Mouse (Mus musculus) liver, embryonic 16.5 days (tissue): ENCODE data around the gene Olfr1132. TPM values are rescaled to one million over a fixed set of nuclear protein-coding genes. Genes with fewer than 3 reads are reported as not detected.
"Not testable (repeated sequence)": the region's sequence is repeated elsewhere in the genome, so short reads cannot be mapped to it uniquely, and the experiment has no call there.

ENCODE experiments used
- ATAC-seq: fragments of 200-750 bp; cut with Nextera tagmentation; 2 replicates; pipeline ENCODE4 v1.8.0; 2017; ENCODE audit warnings: low read depth, mild to moderate bottlenecking, moderate number of reproducible peaks, moderate library complexity
- H3K27ac ChIP-seq: fragments of 300-500 bp; sonication (generic); 2 replicates; pipeline ENCODE4 v1.5.1; 2014; ENCODE audit warnings: mild to moderate bottlenecking, low read length
- H3K27me3 ChIP-seq: fragments of 300-500 bp; sonication (generic); 2 replicates; pipeline ENCODE4 v1.6.1; 2014; ENCODE audit warnings: low read depth, low read length, mixed read lengths; ENCODE audit not compliant: control insufficient read depth, insufficient read depth
- H3K36me3 ChIP-seq: fragments of 300-500 bp; sonication (generic); 2 replicates; pipeline ENCODE4 v1.6.1; 2014; ENCODE audit warnings: mild to moderate bottlenecking; ENCODE audit not compliant: control insufficient read depth, insufficient read depth
- H3K4me1 ChIP-seq: fragments of 300-500 bp; sonication (generic); 2 replicates; pipeline ENCODE4 v1.6.1; 2014; ENCODE audit warnings: low read depth, low read length, mixed read lengths; ENCODE audit not compliant: control insufficient read depth
- H3K4me2 ChIP-seq: fragments of 300-500 bp; sonication (generic); 2 replicates; pipeline ENCODE4 v1.6.1; 2014; ENCODE audit warnings: low read depth, low read length, mixed read lengths
- H3K4me3 ChIP-seq: fragments of 300-500 bp; sonication (generic); 2 replicates; pipeline ENCODE4 v1.5.1; 2014; ENCODE audit warnings: low read depth, mild to moderate bottlenecking, low read length
- H3K9ac ChIP-seq: fragments of 300-500 bp; sonication (generic); 2 replicates; pipeline ENCODE4 v1.6.1; 2014; ENCODE audit warnings: low read depth, low read length
- H3K9me3 ChIP-seq: fragments of 300-500 bp; sonication (generic); replicated peaks from 2 replicates; pipeline ENCODE4 v1.6.1; 2016; ENCODE audit warnings: low read length; ENCODE audit not compliant: control insufficient read depth
- WGBS: fragments of 180-500 bp; shearing (Covaris S2); extraction: QIAGEN DNeasy Blood & Tissue Kit; methylation state at CpG from one replicate; pipeline ENCODE4 v1.1.7; 2014; ENCODE audit not compliant: insufficient replicate concordance; 5-methylcytosine and 5-hydroxymethylcytosine counted together
- polyA plus RNA-seq: library from polyadenylated mRNA; unstranded; fragments of >200 nt; fragmentation: Nextera tagmentation; extraction: Ambion mirVana; gene quantifications from 2 replicates; pipeline ENCODE4 v1.2.1, GENCODE M21; 2015

The Olfr1132 gene
- polyA plus RNA-seq: not detected in 2 replicates

- Histone ChIP-seq H3K4me2 (no peak within 1 kb of the TSS), H3K4me1 (no peaks in the 10 kb centered on the region), H3K9me3 (no peaks in the 10 kb centered on the region), H3K36me3 (no peaks in the 10 kb centered on the region), H3K9ac (no peak within 1 kb of the TSS), H3K4me3 (no peak within 1 kb of the TSS), H3K27me3 (no peaks in the 10 kb centered on the region), H3K27ac (no peak within 1 kb of the TSS)
- ATAC-seq: no peak
Measured at GRCm38 (mm10) chr2:87637435-87637834, at the start of gene Olfr1132. Olfr1132 (minus strand) TSS chr2:87637535.

DNA sequence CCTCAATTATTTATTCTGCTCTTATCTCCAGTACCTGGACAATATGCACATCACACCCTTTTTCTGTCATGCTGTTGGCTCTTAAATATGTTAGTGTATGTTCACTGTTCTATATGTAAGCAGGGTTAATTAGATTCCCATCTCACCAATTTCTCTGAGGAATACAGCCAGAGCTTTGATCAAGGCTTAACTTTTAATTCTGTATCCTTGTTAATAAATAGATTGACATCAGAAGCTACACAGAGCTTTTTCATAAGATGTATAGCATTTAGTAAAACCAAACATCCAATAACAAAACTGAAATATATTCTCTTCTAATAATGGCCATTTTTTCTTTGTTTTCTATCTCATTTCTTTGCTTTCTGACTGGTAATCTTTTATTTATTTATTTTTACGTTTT lies 36.2 kb upstream of the Olfr1132 start, which contains the start of gene Olfr1135:
Olfr1135 (minus strand) TSS at position 101 of the 400 bp plus-strand sequence.
- H3K4me2 ChIP-seq: no peak within 1 kb of the TSS
- 0% methylated on average over 1 of the region's 1 CpGs for WGBS
- no peaks in the 10 kb centered on the region for H3K36me3 ChIP-seq
- H3K27ac ChIP-seq: no peak within 1 kb of the TSS
- no peak within 1 kb of the TSS for H3K9ac ChIP-seq
- no peaks in the 10 kb centered on the region for H3K4me1 ChIP-seq
- H3K27me3 ChIP-seq: no peaks in the 10 kb centered on the region
- H3K9me3 ChIP-seq: no peaks in the 10 kb centered on the region
- no peak within 1 kb of the TSS for H3K4me3 ChIP-seq
- ATAC-seq: no peak

DNA sequence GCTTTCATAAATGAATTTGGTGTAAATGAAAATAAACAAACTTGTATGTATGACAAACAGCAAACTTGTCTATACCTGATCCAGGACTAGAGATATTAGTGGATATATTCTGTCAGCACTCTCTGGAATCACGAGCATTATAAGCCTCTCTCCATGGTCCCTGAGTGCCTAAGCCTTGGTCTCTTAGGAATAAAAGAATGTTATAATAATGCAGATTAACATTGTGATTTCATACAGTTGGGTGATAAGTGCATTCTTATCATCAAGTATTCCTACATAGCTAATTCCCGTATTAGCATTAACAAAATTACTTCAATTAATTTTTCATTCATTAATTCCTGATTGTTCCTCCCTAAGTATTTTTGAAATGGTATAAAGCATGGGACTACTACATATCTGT lies 21.0 kb upstream of the Olfr1132 start, which contains the start of gene Olfr1134:
Olfr1134 (minus strand) TSS at position 101 of the 400 bp plus-strand sequence.
- H3K9me3 ChIP-seq: no peaks in the 10 kb centered on the region
- no peak for ATAC-seq
- no peaks in the 10 kb centered on the region for H3K27me3 ChIP-seq
- H3K4me3 ChIP-seq: no peak within 1 kb of the TSS
- no peaks in the 10 kb centered on the region for H3K36me3 ChIP-seq
- H3K4me1 ChIP-seq: no peaks in the 10 kb centered on the region
- 60% methylated on average over 2 of the region's 2 CpGs for WGBS
- no peak within 1 kb of the TSS for H3K9ac ChIP-seq
- no peak within 1 kb of the TSS for H3K27ac ChIP-seq
- no peak within 1 kb of the TSS for H3K4me2 ChIP-seq

- H3K36me3 ChIP-seq: no peaks in the 10 kb centered on the region
- no peak for ATAC-seq
- no peak within 1 kb of the TSS for H3K9ac ChIP-seq
- no peaks in the 10 kb centered on the region for H3K4me1 ChIP-seq
- H3K27me3 ChIP-seq: no peaks in the 10 kb centered on the region
- H3K4me2 ChIP-seq: no peak within 1 kb of the TSS
- no peaks in the 10 kb centered on the region for H3K9me3 ChIP-seq
- no peak within 1 kb of the TSS for H3K27ac ChIP-seq
- no peak within 1 kb of the TSS for H3K4me3 ChIP-seq
Measured at GRCm38 (mm10) chr2:87647274-87647673, 9.9 kb upstream of the Olfr1132 start, which contains the start of gene Olfr1133. Olfr1133 (minus strand) TSS chr2:87647374.

GRCm38 (mm10) chr2:87642441-87642840 lies 5.1 kb upstream of the Olfr1132 start:
- Histone ChIP-seq H3K4me2 (no peak overlapping the region), H3K36me3 (no peaks in the 10 kb centered on the region), H3K9ac (no peak overlapping the region), H3K9me3 (no peaks in the 10 kb centered on the region), H3K27ac (no peak overlapping the region), H3K4me1 (no peaks in the 10 kb centered on the region), H3K27me3 (no peaks in the 10 kb centered on the region), H3K4me3 (no peak overlapping the region)
- ATAC-seq: no peak

- Histone ChIP-seq H3K4me2 (no peak within 1 kb of the TSS), H3K27me3 (no peaks in the 10 kb centered on the region), H3K9me3 (no peaks in the 10 kb centered on the region), H3K4me1 (no peaks in the 10 kb centered on the region), H3K4me3 (no peak within 1 kb of the TSS), H3K9ac (no peak within 1 kb of the TSS), H3K36me3 (no peaks in the 10 kb centered on the region), H3K27ac (no peak within 1 kb of the TSS)
- 46% methylated on average over 3 of the region's 3 CpGs for WGBS
- ATAC-seq: no peak
Measured at GRCm38 (mm10) chr2:87626804-87627203, 10.5 kb downstream of the Olfr1132 start, which contains the start of gene Olfr1131. Olfr1131 (plus strand) TSS chr2:87627104.

- H3K27ac ChIP-seq, H3K36me3 ChIP-seq, H3K4me3 ChIP-seq, ATAC-seq, H3K9me3 ChIP-seq, H3K4me2 ChIP-seq, H3K9ac ChIP-seq, H3K4me1 ChIP-seq, H3K27me3 ChIP-seq: not testable (repeated sequence)
Measured at GRCm38 (mm10) chr2:87605912-87606311, 31.4 kb downstream of the Olfr1132 start, which contains the start of gene Olfr1130. Olfr1130 (plus strand) TSS chr2:87606212.

Other genes starting within 250 kb of the Olfr1132 start
- gene Olfr1123, start 220.9 kb downstream of the Olfr1132 start, polyA plus RNA-seq: not detected in 2 replicates
- not detected in 2 replicates for gene Olfr1124, start 207.3 kb downstream of the Olfr1132 start, polyA plus RNA-seq
- not detected in 2 replicates for gene Olfr1126, start 183.6 kb downstream of the Olfr1132 start, polyA plus RNA-seq
- not detected in 2 replicates for gene Pramel7, start 140.4 kb downstream of the Olfr1132 start, polyA plus RNA-seq
- gene Pramel6, start 131.0 kb downstream of the Olfr1132 start, polyA plus RNA-seq: not detected in 2 replicates
- not detected in 2 replicates for gene Olfr153, start 105.7 kb downstream of the Olfr1132 start, polyA plus RNA-seq
- gene Olfr1128, start 92.0 kb downstream of the Olfr1132 start, polyA plus RNA-seq: not detected in 2 replicates
- gene Olfr1129, start 63.6 kb downstream of the Olfr1132 start, polyA plus RNA-seq: not detected in 2 replicates
- not detected in 2 replicates for gene Olfr1130, start 31.3 kb downstream of the Olfr1132 start, polyA plus RNA-seq
- not detected in 2 replicates for gene Olfr1131, start 10.4 kb downstream of the Olfr1132 start, polyA plus RNA-seq
- not detected in 2 replicates for gene Olfr1133, start 9.8 kb upstream of the Olfr1132 start, polyA plus RNA-seq
- gene Olfr1134, start 20.9 kb upstream of the Olfr1132 start, polyA plus RNA-seq: not detected in 2 replicates
- not detected in 2 replicates for gene Olfr1135, start 36.1 kb upstream of the Olfr1132 start, polyA plus RNA-seq
- not detected in 2 replicates for gene Olfr1136, start 56.4 kb upstream of the Olfr1132 start, polyA plus RNA-seq
- not detected in 2 replicates for gene Olfr1137, start 75.6 kb upstream of the Olfr1132 start, polyA plus RNA-seq
- gene Olfr1138, start 102.4 kb upstream of the Olfr1132 start, polyA plus RNA-seq: not detected in 2 replicates
- gene Olfr1140, start 106.2 kb upstream of the Olfr1132 start, polyA plus RNA-seq: not detected in 2 replicates
- not detected in 2 replicates for gene Olfr1141, start 116.5 kb upstream of the Olfr1132 start, polyA plus RNA-seq
- not detected in 2 replicates for gene Olfr152, start 141.9 kb upstream of the Olfr1132 start, polyA plus RNA-seq
- gene Olfr1143, start 163.1 kb upstream of the Olfr1132 start, polyA plus RNA-seq: not detected in 2 replicates
- not detected in 2 replicates for gene Olfr1145, start 172.3 kb upstream of the Olfr1132 start, polyA plus RNA-seq
- not detected in 2 replicates for gene Olfr1148, start 193.0 kb upstream of the Olfr1132 start, polyA plus RNA-seq
- gene Olfr1150-ps1, start 206.5 kb upstream of the Olfr1132 start, polyA plus RNA-seq: not detected in 2 replicates
- not detected in 2 replicates for gene Olfr1151, start 218.3 kb upstream of the Olfr1132 start, polyA plus RNA-seq
- not detected in 2 replicates for gene Olfr1152, start 229.0 kb upstream of the Olfr1132 start, polyA plus RNA-seq